Mouse (Mus musculus) hindbrain, embryonic 10.5 days (tissue): ENCODE data around the gene P2rx7. TPM values are rescaled to one million over a fixed set of nuclear protein-coding genes. Genes with fewer than 3 reads are reported as not detected.

ENCODE experiments used
- DNase-seq: peaks from one replicate; pipeline ENCODE4 v3.0.0-alpha.2; 2017; ENCODE audit warnings: low spot score
- H3K27ac ChIP-seq: fragments of 300-500 bp; sonication (generic); 2 replicates; pipeline ENCODE4 v1.5.1; 2016; ENCODE audit warnings: mild to moderate bottlenecking, moderate library complexity
- H3K27me3 ChIP-seq: fragments of 300-500 bp; sonication (generic); 2 replicates; pipeline ENCODE4 v1.6.1; 2016; ENCODE audit warnings: mild to moderate bottlenecking; ENCODE audit not compliant: poor library complexity, insufficient read depth, severe bottlenecking
- H3K36me3 ChIP-seq: fragments of 300-500 bp; sonication (generic); 2 replicates; pipeline ENCODE4 v1.6.1; 2016; ENCODE audit warnings: mild to moderate bottlenecking, moderate library complexity
- H3K4me1 ChIP-seq: fragments of 300-500 bp; sonication (generic); replicated peaks from 2 replicates; pipeline ENCODE4 v1.6.1; 2016; ENCODE audit warnings: mild to moderate bottlenecking
- H3K4me3 ChIP-seq: fragments of 300-500 bp; sonication (generic); 2 replicates; pipeline ENCODE4 v1.5.1; 2016; ENCODE audit warnings: mild to moderate bottlenecking, moderate library complexity
- H3K9me3 ChIP-seq: fragments of 300-500 bp; sonication (generic); 2 replicates; pipeline ENCODE4 v1.6.1; 2016; ENCODE audit warnings: mild to moderate bottlenecking, moderate library complexity
- WGBS: fragments of 180-500 bp; shearing (Covaris S2); methylation state at CpG from one replicate; pipeline ENCODE4 v1.1.7; 2016; 5-methylcytosine and 5-hydroxymethylcytosine counted together
- polyA plus RNA-seq: library from polyadenylated mRNA; unstranded; fragments of >200 nt; fragmentation: Nextera tagmentation; extraction: Ambion mirVana; gene quantifications from 2 replicates; pipeline ENCODE4 v1.2.1, GENCODE M21; 2016

P2rx7 gene
- 0.73 and 2.1 TPM in 2 replicates for polyA plus RNA-seq

DNA sequence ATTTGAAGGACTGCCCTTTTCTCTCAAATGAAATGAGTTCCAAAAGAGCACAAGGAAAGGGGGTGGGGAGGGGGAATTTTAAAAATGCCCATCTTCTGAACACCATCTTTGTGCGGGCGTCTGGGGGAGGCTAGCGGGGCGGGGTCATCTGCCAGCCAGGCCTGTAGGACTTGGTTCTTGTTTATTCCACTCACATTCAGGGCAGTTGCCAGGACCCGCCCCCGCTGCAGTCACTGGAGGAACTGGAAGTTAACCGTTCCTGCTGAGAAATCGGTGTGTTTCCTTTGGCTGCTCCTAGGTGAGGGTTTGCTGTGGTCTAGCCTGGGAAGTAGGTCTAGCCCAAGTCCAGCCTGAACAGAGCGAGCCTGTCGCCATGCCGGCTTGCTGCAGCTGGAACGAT is at the start of gene P2rx7:
TSS of gene P2rx7 (plus strand) at position 211 of the 400 bp plus-strand sequence.
- no peak within 1 kb of the TSS; the same call in 1 of the 2 replicates for H3K4me3 ChIP-seq
- DNase-seq: no peak
- H3K27ac ChIP-seq: peak within 1 kb of the TSS; percentile 73
- WGBS: 77% methylated on average over 12 of the region's 12 CpGs
- no peaks in the 10 kb centered on the region for H3K36me3 ChIP-seq
- H3K27me3 ChIP-seq: no peaks in the 10 kb centered on the region
- H3K4me1 ChIP-seq: peaks cover 15% of the 10 kb centered on the region
- H3K9me3 ChIP-seq: no peaks in the 10 kb centered on the region

- WGBS: 87% methylated on average over 4 of the region's 4 CpGs
- no peaks in the 10 kb centered on the region for H3K4me1 ChIP-seq
- H3K36me3 ChIP-seq: peaks cover 95% of the 10 kb centered on the region
- no peak for DNase-seq
- H3K27ac ChIP-seq: no peak overlapping the region
- H3K9me3 ChIP-seq: peaks cover 5% of the 10 kb centered on the region; the same call in 1 of the 2 replicates
- no peaks in the 10 kb centered on the region for H3K27me3 ChIP-seq
- H3K4me3 ChIP-seq: no peak overlapping the region
These were observed 48.2 kb upstream of the P2rx7 start for GRCm38 (mm10) chr5:122595470-122595869.

- H3K27ac ChIP-seq: no peak overlapping the region
- no peaks in the 10 kb centered on the region for H3K4me1 ChIP-seq
- no peaks in the 10 kb centered on the region for H3K27me3 ChIP-seq
- 90% methylated on average over 11 of the region's 11 CpGs for WGBS
- peaks cover 97% of the 10 kb centered on the region for H3K36me3 ChIP-seq
- H3K4me3 ChIP-seq: no peak overlapping the region
- H3K9me3 ChIP-seq: peaks cover 5% of the 10 kb centered on the region; the same call in 1 of the 2 replicates
- no peak for DNase-seq
These were observed 41.5 kb upstream of the P2rx7 start for GRCm38 (mm10) chr5:122602233-122602632.

GRCm38 (mm10) chr5:122604894-122605293 is 38.8 kb upstream of the P2rx7 start:
- no peak overlapping the region for H3K27ac ChIP-seq
- H3K4me1 ChIP-seq: no peaks in the 10 kb centered on the region
- H3K36me3 ChIP-seq: peaks cover 96% of the 10 kb centered on the region
- WGBS: 74% methylated on average over 2 of the region's 2 CpGs
- DNase-seq: no peak
- no peak overlapping the region for H3K4me3 ChIP-seq
- H3K27me3 ChIP-seq: no peaks in the 10 kb centered on the region
- H3K9me3 ChIP-seq: no peaks in the 10 kb centered on the region

- Histone ChIP-seq H3K27ac (peak overlapping the region; percentile 69), H3K4me1 (peaks cover 28% of the 10 kb centered on the region), H3K36me3 (peaks cover 40% of the 10 kb centered on the region), H3K27me3 (no peaks in the 10 kb centered on the region), H3K4me3 (no peak overlapping the region), H3K9me3 (no peaks in the 10 kb centered on the region)
- 58% methylated on average over 5 of the region's 5 CpGs for WGBS
- DNase-seq: no peak
These were observed 32.1 kb upstream of the P2rx7 start for GRCm38 (mm10) chr5:122611651-122612050.

GRCm38 (mm10) chr5:122613908-122614732 is 29.6 kb upstream of the P2rx7 start, which contains the start of gene Ift81:
TSS of gene Ift81 (minus strand) at chr5:122614518.
- peak within 1 kb of the TSS; percentile 73 for H3K4me3 ChIP-seq
- 2% methylated on average over 67 of the region's 67 CpGs for WGBS

DNA sequence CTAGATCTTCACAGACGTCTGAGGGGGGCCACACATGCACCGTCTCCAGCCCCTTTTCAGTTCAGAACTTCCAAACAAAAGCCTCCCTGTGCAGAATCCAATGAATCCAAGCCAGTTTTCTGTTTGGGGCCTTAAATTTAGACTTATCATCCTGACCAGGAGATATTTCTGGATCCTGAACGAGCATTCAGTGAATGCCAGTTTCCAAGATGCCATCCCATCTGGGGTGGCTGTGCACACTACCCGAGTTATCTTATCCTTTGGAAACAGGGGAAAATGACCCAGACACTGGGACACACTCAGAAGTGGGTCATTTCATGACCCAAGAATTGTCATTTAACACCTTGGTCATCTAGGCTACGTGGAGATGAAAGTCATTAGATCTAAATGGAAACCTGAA is 26.0 kb upstream of the P2rx7 start:
- H3K4me1 ChIP-seq: peaks cover 34% of the 10 kb centered on the region
- H3K4me3 ChIP-seq: no peak overlapping the region
- H3K27ac ChIP-seq: no peak overlapping the region
- no peak for DNase-seq
- H3K9me3 ChIP-seq: no peaks in the 10 kb centered on the region
- 80% methylated on average over 5 of the region's 5 CpGs for WGBS
- no peaks in the 10 kb centered on the region for H3K27me3 ChIP-seq
- H3K36me3 ChIP-seq: no peaks in the 10 kb centered on the region

More at GRCm38 (mm10) chr5:122613908-122614732, 29.6 kb upstream of the P2rx7 start, which contains the start of gene Ift81:
- peaks cover 28% of the 10 kb centered on the region for H3K4me1 ChIP-seq
- H3K27ac ChIP-seq: peak within 1 kb of the TSS; percentile 98
- peak; percentile 96 for DNase-seq
- H3K27me3 ChIP-seq: no peaks in the 10 kb centered on the region
- H3K9me3 ChIP-seq: no peaks in the 10 kb centered on the region
- H3K36me3 ChIP-seq: peaks cover 16% of the 10 kb centered on the region

GRCm38 (mm10) chr5:122619686-122620296 is 23.9 kb upstream of the P2rx7 start:
- 83% methylated on average over 9 of the region's 9 CpGs for WGBS

GRCm38 (mm10) chr5:122621376-122621886 is 22.3 kb upstream of the P2rx7 start:
- WGBS: 20% methylated on average over 7 of the region's 7 CpGs
- H3K4me1 ChIP-seq: peaks cover 20% of the 10 kb centered on the region
- H3K9me3 ChIP-seq: no peaks in the 10 kb centered on the region
- no peaks in the 10 kb centered on the region for H3K27me3 ChIP-seq
- H3K4me3 ChIP-seq: no peak overlapping the region
- H3K27ac ChIP-seq: peak overlapping the region; percentile 79
- DNase-seq: peak; percentile 71
- H3K36me3 ChIP-seq: no peaks in the 10 kb centered on the region

More at GRCm38 (mm10) chr5:122619686-122620296, 23.9 kb upstream of the P2rx7 start:
- Histone ChIP-seq H3K9me3 (no peaks in the 10 kb centered on the region), H3K4me1 (peaks cover 20% of the 10 kb centered on the region), H3K27ac (0 out of 2 replicates have a peak overlapping the region, but pooled peaks have one; percentile 3), H3K4me3 (no peak overlapping the region), H3K36me3 (no peaks in the 10 kb centered on the region), H3K27me3 (no peaks in the 10 kb centered on the region)
- DNase-seq: no peak

DNA sequence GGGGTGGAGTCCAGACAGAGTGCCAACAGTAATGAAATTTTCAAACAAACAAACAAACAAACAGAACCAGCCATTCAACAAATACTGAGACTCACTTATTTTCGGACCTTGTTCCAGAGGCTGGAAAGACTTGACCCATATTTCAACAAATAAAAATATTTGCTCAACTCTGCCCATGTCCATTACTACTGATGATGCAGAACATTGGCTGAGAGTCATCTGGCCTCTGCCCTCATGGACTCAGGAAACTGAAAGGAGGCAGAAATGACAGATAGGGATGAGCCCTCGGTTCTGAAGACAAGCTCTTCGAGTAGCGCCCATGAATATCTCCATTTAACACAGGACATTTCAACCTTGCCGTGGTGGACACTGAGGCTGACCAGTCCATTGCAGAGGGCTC is 21.2 kb upstream of the P2rx7 start:
- no peaks in the 10 kb centered on the region for H3K27me3 ChIP-seq
- H3K4me1 ChIP-seq: peaks cover 22% of the 10 kb centered on the region
- no peak for DNase-seq
- WGBS: 95% methylated on average over 5 of the region's 5 CpGs
- peak overlapping the region; percentile 79 for H3K27ac ChIP-seq
- no peaks in the 10 kb centered on the region for H3K9me3 ChIP-seq
- H3K36me3 ChIP-seq: no peaks in the 10 kb centered on the region
- H3K4me3 ChIP-seq: no peak overlapping the region

DNA sequence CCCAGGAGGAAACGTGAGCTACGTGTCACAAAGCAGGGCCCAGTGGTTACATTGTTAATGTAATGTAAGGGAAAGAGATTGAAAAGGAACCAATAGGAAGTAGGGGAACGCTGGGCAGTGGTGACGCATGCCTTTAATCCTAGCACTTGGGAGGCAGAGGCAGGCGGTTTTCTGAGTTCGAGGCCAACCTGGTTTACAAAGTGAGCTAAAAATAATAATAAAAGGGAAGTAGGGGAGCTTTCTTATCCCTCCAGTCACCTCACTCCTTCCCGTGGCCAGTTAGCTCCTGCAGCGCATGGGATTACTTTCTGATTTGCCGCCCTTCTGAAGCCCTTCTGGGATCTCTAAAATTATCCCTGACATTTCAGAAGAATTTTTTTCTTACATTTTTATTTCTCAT is 19.9 kb upstream of the P2rx7 start:
- WGBS: 85% methylated on average over 9 of the region's 9 CpGs
- Histone ChIP-seq H3K36me3 (no peaks in the 10 kb centered on the region), H3K27me3 (no peaks in the 10 kb centered on the region), H3K27ac (no peak overlapping the region), H3K4me3 (no peak overlapping the region), H3K4me1 (peaks cover 23% of the 10 kb centered on the region), H3K9me3 (no peaks in the 10 kb centered on the region)
- DNase-seq: no peak

DNA sequence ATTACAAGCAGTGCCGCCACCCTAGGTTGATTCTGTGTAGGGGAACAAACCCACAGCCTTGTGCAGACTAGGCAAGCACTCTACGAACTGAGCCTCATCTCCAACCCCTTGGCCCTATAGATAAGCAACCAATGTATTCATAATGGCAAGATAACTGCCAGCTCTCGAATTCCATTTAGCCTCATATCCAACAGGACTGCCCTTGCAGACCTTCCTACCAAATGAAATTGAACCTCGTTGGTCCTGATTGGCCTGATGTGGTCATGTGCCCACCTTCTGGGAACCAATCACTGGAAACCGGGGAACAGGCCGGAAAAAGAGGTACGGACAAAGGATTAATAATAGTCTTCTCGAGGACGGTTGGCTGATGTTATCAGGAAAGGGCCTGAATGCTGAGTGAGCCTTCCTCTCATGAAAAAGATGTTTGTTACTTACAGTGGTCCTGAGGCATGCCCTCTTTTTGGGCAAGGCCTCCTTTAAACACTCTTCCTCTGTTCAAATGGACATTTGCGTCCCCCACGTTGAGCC is 18.7 kb upstream of the P2rx7 start:
- Histone ChIP-seq H3K4me1 (peaks cover 23% of the 10 kb centered on the region), H3K4me3 (no peak overlapping the region), H3K27me3 (no peaks in the 10 kb centered on the region), H3K27ac (no peak overlapping the region), H3K9me3 (no peaks in the 10 kb centered on the region), H3K36me3 (no peaks in the 10 kb centered on the region)
- DNase-seq: no peak
- WGBS: 93% methylated on average over 11 of the region's 11 CpGs
